Mouse (Mus musculus) hindbrain, postnatal 0 days (tissue): ENCODE data around the gene Nsfl1c. TPM values are rescaled to one million over a fixed set of nuclear protein-coding genes. Genes with fewer than 3 reads are reported as not detected.
A peak's percentile ranks its signal among the peaks of the same experiment; 100 is the strongest.
"Not testable (repeated sequence)": the region's sequence is repeated elsewhere in the genome, so short reads cannot be mapped to it uniquely, and the experiment has no call there.

Source experiments
- ATAC-seq: fragments of 200-750 bp; cut with Nextera tagmentation; 2 replicates; pipeline ENCODE4 v1.8.0; 2017; ENCODE audit warnings: mild to moderate bottlenecking, moderate TSS enrichment, moderate library complexity
- DNase-seq: peaks from one replicate; pipeline ENCODE4 v3.0.0-alpha.2; 2015; ENCODE audit warnings: low spot score
- H3K27ac ChIP-seq: fragments of 300-500 bp; sonication (generic); 2 replicates; pipeline ENCODE4 v1.5.1; 2014; ENCODE audit warnings: mild to moderate bottlenecking
- H3K27me3 ChIP-seq: fragments of 300-500 bp; sonication (generic); 2 replicates; pipeline ENCODE4 v1.6.1; 2014; ENCODE audit warnings: low read length, mixed read lengths; ENCODE audit not compliant: insufficient read depth
- H3K36me3 ChIP-seq: fragments of 300-500 bp; sonication (generic); 2 replicates; pipeline ENCODE4 v1.6.1; 2014; ENCODE audit warnings: low read length, mixed read lengths; ENCODE audit not compliant: insufficient read depth
- H3K4me1 ChIP-seq: fragments of 300-500 bp; sonication (generic); 2 replicates; pipeline ENCODE4 v1.6.1; 2014; ENCODE audit warnings: antibody characterized with exemption, low read length, mixed read lengths; ENCODE audit not compliant: insufficient read depth
- H3K4me2 ChIP-seq: fragments of 300-500 bp; sonication (generic); 2 replicates; pipeline ENCODE4 v1.6.1; 2014; ENCODE audit warnings: low read depth, mild to moderate bottlenecking, low read length, moderate library complexity, mixed read lengths
- H3K4me3 ChIP-seq: fragments of 300-500 bp; sonication (generic); 2 replicates; pipeline ENCODE4 v1.5.1; 2014; ENCODE audit warnings: low read length
- H3K9ac ChIP-seq: fragments of 300-500 bp; sonication (generic); replicated peaks from 2 replicates; pipeline ENCODE4 v1.6.1; 2014; ENCODE audit warnings: mild to moderate bottlenecking, low read length, moderate library complexity, mixed read lengths
- H3K9me3 ChIP-seq: fragments of 300-500 bp; sonication (generic); 2 replicates; pipeline ENCODE4 v1.6.1; 2016; ENCODE audit warnings: low read length, mixed read lengths
- CTCF ChIP-seq: IDR thresholded peaks from 2 replicates; pipeline ENCODE4 v1.5.1; 2016; ENCODE audit warnings: antibody characterized with exemption, control low read depth, low read depth
- WGBS: fragments of 180-500 bp; shearing (Covaris S2); extraction: QIAGEN DNeasy Blood & Tissue Kit; methylation state at CpG from one replicate; pipeline ENCODE4 v1.1.7; 2014; 5-methylcytosine and 5-hydroxymethylcytosine counted together
- polyA plus RNA-seq: library from polyadenylated mRNA; unstranded; fragments of >200 nt; fragmentation: Nextera tagmentation; extraction: Ambion mirVana; gene quantifications from 2 replicates; pipeline ENCODE4 v1.2.1, GENCODE M21; 2015
- total RNA-seq: library from RNA; depleted of rRNA; stranded (reverse); fragments of >200 nt; gene quantifications from 2 replicates; pipeline ENCODE4 v1.2.3, GENCODE M21; 2014; rRNA removed

Nsfl1c gene
- total RNA-seq (87.3 and 115 TPM in 2 replicates), polyA plus RNA-seq (233 and 237 TPM in 2 replicates)

GRCm38 (mm10) chr2:151494035-151494803, at the start of gene Nsfl1c:
Gene Nsfl1c, plus strand, starts transcription at chr2:151494182.
- ATAC-seq (peak; percentile 100), DNase-seq (peak; percentile 98)
- WGBS = under 1% methylated on average over 70 of the region's 73 CpGs
- Histone ChIP-seq H3K36me3 (no peaks in the 10 kb centered on the region; the same call in 1 of the 2 replicates), H3K27ac (peak within 1 kb of the TSS; percentile 80), H3K9ac (peak within 1 kb of the TSS; percentile 86), H3K27me3 (no peaks in the 10 kb centered on the region), H3K4me2 (peak within 1 kb of the TSS; percentile 74), H3K4me3 (peak within 1 kb of the TSS; percentile 96), H3K9me3 (no peaks in the 10 kb centered on the region), H3K4me1 (no peaks in the 10 kb centered on the region; the same call in 1 of the 2 replicates)
- TF ChIP-seq CTCF = peak; percentile 99

DNA sequence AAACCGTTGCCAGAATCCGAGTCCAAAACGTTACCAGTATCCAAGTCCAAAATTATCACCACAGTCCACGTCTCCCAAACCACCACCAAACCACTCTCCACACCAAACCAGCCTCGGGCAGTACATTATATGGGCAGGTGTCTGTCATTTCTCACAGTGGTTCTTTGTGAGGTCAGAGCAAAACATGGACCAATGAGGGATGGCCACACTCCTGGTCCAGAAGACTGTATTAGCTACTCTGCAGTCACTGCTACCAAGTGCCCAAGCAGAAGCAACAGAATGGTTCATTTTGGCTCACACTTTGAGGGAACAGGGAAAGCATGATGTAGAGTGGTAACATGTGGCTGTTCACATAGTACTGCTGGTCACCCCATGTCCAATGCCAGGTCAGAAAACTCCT, 17.9 kb upstream of the Nsfl1c start, which contains the start of gene 4921509C19Rik:
Gene 4921509C19Rik, minus strand, starts transcription at position 101 of the 400 bp plus-strand sequence.
- H3K27me3 ChIP-seq, H3K36me3 ChIP-seq, DNase-seq, ATAC-seq, H3K4me3 ChIP-seq, H3K9me3 ChIP-seq, H3K27ac ChIP-seq, H3K4me2 ChIP-seq, H3K9ac ChIP-seq, H3K4me1 ChIP-seq: not testable (repeated sequence)
- WGBS = 92% methylated on average over 4 of the region's 5 CpGs

DNA sequence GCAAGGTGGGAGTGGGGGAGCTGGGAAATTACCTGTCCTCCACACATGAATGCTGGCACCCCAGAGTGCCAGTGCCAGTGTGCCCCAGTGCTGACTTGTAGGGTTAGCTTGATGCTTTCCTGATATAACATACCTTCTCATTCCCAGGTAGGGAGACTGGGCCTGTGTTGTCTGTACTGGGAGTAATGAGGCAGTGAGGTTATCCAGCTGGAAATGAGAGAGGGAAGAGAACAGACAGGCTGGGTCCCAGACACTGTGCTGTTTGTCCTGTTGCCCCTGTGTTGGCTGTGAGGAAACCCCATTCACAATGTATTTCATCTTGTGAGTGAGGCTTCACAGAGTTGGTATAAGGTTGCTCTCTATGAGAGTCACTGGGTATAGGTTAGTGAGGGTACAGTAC, 7.5 kb upstream of the Nsfl1c start:
- no peaks in the 10 kb centered on the region for H3K27me3 ChIP-seq

GRCm38 (mm10) chr2:151498358-151498757, 4.4 kb downstream of the Nsfl1c start:
- Histone ChIP-seq H3K9me3 (no peaks in the 10 kb centered on the region), H3K27me3 (no peaks in the 10 kb centered on the region), H3K36me3 (peaks cover 19% of the 10 kb centered on the region; the same call in 1 of the 2 replicates), H3K4me1 (no peaks in the 10 kb centered on the region; the same call in 1 of the 2 replicates), H3K4me3 (no peak overlapping the region), H3K4me2 (no peak overlapping the region), H3K27ac (no peak overlapping the region), H3K9ac (no peak overlapping the region)
- 41% methylated on average over 3 of the region's 3 CpGs for WGBS
- DNase-seq = no peak
- ATAC-seq = no peak
- TF ChIP-seq CTCF = no peak

More for the DNA sequence above, 7.5 kb upstream of the Nsfl1c start:
- H3K4me1 ChIP-seq = no peaks in the 10 kb centered on the region
- no peak overlapping the region for H3K4me2 ChIP-seq
- H3K36me3 ChIP-seq = no peaks in the 10 kb centered on the region
- no peaks in the 10 kb centered on the region for H3K9me3 ChIP-seq
- DNase-seq (no peak), ATAC-seq (no peak)
- no peak overlapping the region for H3K27ac ChIP-seq
- TF ChIP-seq CTCF = no peak
- no peak overlapping the region for H3K9ac ChIP-seq
- no peak overlapping the region for H3K4me3 ChIP-seq

DNA sequence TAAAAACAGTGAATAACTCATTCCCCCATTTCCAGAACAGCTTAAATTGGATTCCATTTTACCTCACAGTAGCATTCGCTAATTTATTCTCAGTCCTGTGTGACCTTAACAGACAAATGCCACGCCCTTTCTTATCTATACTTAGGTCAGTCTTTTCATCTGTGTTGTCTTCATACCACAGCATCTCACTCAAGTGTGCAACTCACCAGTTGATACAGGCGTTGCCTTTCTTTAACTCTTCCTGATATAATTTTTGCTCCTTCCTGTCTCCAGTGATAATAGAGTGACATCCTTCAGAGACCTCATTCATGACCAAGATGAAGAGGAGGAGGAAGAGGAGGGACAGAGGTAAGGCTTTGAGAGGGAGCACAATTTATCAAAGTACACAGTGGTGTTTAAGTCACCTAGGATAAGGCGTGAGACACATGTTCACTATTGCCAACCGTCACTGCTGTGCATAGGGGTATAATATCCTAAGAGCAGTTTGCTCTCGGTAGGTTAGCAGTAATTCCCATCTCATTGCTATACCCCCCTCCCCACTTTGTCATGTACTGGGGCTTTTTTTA, 6.5 kb downstream of the Nsfl1c start:
- Histone ChIP-seq H3K36me3 (peaks cover 38% of the 10 kb centered on the region), H3K9ac (no peak overlapping the region), H3K4me2 (no peak overlapping the region), H3K27ac (no peak overlapping the region), H3K27me3 (no peaks in the 10 kb centered on the region), H3K4me3 (no peak overlapping the region), H3K9me3 (no peaks in the 10 kb centered on the region), H3K4me1 (no peaks in the 10 kb centered on the region)
- no peak for DNase-seq
- no peak for TF ChIP-seq CTCF
- WGBS = 94% methylated on average over 6 of the region's 6 CpGs
- no peak for ATAC-seq

GRCm38 (mm10) chr2:151504226-151504625, 10.2 kb downstream of the Nsfl1c start:
- no peak overlapping the region for H3K9ac ChIP-seq

GRCm38 (mm10) chr2:151512199-151512598, 18.2 kb downstream of the Nsfl1c start:
- DNase-seq = peak; percentile 76
- peak; percentile 50 for ATAC-seq
- H3K9ac ChIP-seq = no peak overlapping the region
- no peak for TF ChIP-seq CTCF
- H3K4me1 ChIP-seq = no peaks in the 10 kb centered on the region
- H3K36me3 ChIP-seq = peaks cover 54% of the 10 kb centered on the region
- H3K9me3 ChIP-seq = no peaks in the 10 kb centered on the region
- H3K4me2 ChIP-seq = no peak overlapping the region
- H3K27ac ChIP-seq = no peak overlapping the region
- H3K4me3 ChIP-seq = no peak overlapping the region
- no peaks in the 10 kb centered on the region for H3K27me3 ChIP-seq

More at GRCm38 (mm10) chr2:151504226-151504625, 10.2 kb downstream of the Nsfl1c start:
- Histone ChIP-seq H3K27ac (no peak overlapping the region), H3K27me3 (no peaks in the 10 kb centered on the region), H3K36me3 (peaks cover 65% of the 10 kb centered on the region), H3K4me2 (no peak overlapping the region), H3K9me3 (no peaks in the 10 kb centered on the region), H3K4me1 (no peaks in the 10 kb centered on the region), H3K4me3 (no peak overlapping the region)
- TF ChIP-seq CTCF = peak; percentile 29
- 81% methylated on average over 4 of the region's 4 CpGs for WGBS
- no peak for ATAC-seq
- no peak for DNase-seq
